Mouse (Mus musculus): ENCODE data around the gene Gm15319. TPM values are rescaled to one million over a fixed set of nuclear protein-coding genes. Genes with fewer than 3 reads are reported as not detected.
"Not testable (repeated sequence)": the region's sequence is repeated elsewhere in the genome, so short reads cannot be mapped to it uniquely, and the experiment has no call there.

Gm15319 gene
- 1 to 10 TPM in 1 of 26 experiments, under 1 TPM in 14, not detected in 11; 0.30 to 1.1 (median 0.47) TPM for total RNA-seq (2018; cell fraction: chromatin; rRNA removed)
- total RNA-seq (2018; cell fraction: cytosol; rRNA removed) = not detected
- total RNA-seq (2018; cell fraction: nucleus; rRNA removed) = 1 to 10 TPM in 1 of 26 experiments, under 1 TPM in 6, not detected in 19; 0.17 to 1.1 (median 0.33) TPM
- polyA plus RNA-seq (2018) = not detected in 3 replicates

GRCm38 (mm10) chr8:20363110-20363509 lies at the start of gene Gm15319:
Gene Gm15319, minus strand, starts transcription at chr8:20363210.
- not testable (repeated sequence) for H3K4me3 ChIP-seq (ENCODE audit: inconsistent target); H3K79me2 ChIP-seq (ENCODE audit: inconsistent target); H3K27ac ChIP-seq; H3K36me3 ChIP-seq (ENCODE audit: inconsistent target)
- WGBS (ENCODE audit: missing documents) = no CpG with 5 or more reads among the region's 2 CpGs

- WGBS (ENCODE audit: missing documents) = no CpG with 5 or more reads among the region's 3 CpGs
- not testable (repeated sequence) for H3K36me3 ChIP-seq (ENCODE audit: inconsistent target); H3K4me3 ChIP-seq (ENCODE audit: inconsistent target); H3K27ac ChIP-seq; H3K79me2 ChIP-seq (ENCODE audit: inconsistent target)
Measured at GRCm38 (mm10) chr8:20410355-20410754, 47.3 kb upstream of the Gm15319 start.

DNA sequence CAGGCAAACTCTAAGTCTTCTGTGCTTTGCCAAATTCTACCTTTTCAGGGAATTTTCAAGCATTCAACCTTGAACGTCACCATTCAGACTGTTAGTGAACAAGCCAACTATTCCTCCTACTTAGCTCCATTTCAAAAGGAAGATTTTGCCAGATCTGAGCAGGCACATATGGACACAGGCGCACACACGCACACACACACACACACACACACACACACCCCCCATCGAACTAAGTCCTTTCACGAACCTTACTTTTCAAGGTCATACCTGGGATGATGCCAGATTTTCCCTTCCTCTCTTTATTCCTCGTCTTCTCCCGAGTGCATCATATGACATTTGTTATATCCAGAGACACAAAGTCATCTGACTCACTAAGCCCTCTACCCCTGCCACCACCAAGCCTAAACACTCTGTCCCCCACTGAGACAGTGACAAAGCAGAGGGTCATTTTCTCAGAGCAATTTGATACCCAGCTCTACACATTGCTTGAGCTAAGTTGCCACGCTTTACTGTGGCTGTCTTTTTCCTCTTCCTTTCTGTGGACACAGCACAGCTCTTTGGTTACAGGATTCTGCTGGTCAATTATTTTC lies 45.5 kb upstream of the Gm15319 start:
- not testable (repeated sequence) for H3K36me3 ChIP-seq (ENCODE audit: inconsistent target); H3K27ac ChIP-seq; H3K79me2 ChIP-seq (ENCODE audit: inconsistent target); H3K4me3 ChIP-seq (ENCODE audit: inconsistent target)
- WGBS (ENCODE audit: missing documents) = 90% methylated on average over 3 of the region's 8 CpGs

DNA sequence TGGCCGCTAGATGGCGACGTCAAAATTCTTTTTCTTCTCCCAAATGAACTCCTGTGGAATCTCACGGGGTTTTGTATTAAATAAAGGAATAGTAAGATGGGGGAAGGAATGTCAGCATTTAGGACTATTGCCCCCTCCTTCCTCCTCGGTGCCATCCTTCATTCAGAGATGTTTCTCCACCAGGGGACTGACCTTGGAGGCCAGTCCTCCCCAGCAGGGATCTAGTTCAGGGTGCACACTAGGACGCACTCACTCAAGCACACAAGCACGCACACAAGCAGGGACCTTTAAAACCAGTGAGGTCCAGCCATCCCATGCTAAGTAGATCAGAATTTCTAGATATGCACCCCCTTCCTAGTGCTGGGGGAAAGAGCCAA lies 26.3 kb upstream of the Gm15319 start:
- not testable (repeated sequence) for H3K79me2 ChIP-seq (ENCODE audit: inconsistent target); H3K27ac ChIP-seq; H3K4me3 ChIP-seq (ENCODE audit: inconsistent target); H3K36me3 ChIP-seq (ENCODE audit: inconsistent target)
- WGBS (ENCODE audit: missing documents) = 9% methylated on average over 2 of the region's 7 CpGs

DNA sequence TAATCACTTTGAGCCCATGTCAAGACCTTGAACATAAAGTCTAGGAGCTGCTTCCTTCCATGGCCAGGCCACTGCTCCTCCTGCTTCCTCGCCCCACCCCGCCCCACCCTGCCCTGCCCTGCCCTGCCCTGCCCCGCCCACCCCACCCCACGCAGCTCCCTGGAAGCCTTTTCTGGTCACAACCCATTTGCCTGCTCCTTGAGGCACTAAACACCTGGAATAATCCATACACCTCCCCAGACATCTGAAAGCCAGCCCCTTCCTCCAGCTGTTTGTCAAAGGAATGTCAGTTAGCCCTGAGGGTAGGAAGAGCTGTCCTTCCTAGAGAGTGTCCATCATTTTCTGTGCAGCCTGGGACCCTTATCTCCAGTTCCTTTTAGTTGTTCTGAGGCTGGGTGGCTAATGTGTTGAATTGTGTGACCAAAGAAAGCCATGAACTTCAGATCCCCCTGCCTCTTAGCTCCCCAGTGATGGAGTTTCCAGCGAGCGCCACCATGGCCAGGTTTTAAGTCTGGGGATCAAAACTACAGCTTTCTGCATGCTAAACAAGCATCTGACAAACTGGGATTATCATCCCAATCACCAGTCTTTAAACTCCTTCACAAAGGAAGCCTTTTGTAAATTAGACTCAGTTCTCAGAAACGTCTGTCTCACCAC lies 25.8 kb upstream of the Gm15319 start:
- H3K36me3 ChIP-seq (ENCODE audit: inconsistent target); H3K27ac ChIP-seq; H3K4me3 ChIP-seq (ENCODE audit: inconsistent target); H3K79me2 ChIP-seq (ENCODE audit: inconsistent target): not testable (repeated sequence)
- no CpG with 5 or more reads among the region's 7 CpGs for WGBS (ENCODE audit: missing documents)

DNA sequence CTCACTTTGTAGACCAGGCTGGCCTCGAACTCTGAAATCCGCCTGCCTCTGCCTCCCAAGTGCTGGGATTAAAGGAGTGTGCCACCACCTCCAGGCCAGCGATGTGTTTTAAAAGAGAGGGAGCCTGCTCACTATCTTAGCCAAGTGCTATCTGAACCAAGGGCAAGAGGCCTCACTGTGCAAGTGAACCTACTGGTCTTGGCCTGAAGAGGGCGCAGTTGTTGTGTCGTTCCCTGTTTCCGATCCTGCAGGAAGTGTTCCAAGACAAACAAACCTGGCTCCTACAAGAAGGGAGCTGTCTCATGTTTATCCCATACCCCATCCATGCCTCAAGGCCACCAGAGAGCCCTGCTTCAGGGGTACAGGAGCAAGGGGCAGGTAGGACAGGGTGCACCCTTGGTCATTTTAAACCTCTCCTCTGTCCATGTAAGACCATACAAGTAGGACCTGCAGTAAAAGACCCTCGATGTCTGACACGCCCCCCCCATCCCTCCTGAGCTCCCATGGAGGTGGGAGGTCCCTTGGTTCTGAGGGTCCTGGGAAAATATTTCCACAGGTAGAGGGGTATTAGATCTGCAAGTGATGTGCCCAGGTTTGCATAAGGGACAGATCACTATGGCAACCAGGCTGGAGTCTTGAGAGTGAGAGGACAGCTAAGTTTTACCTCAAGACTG lies 24.2 kb upstream of the Gm15319 start:
- not testable (repeated sequence) for H3K36me3 ChIP-seq (ENCODE audit: inconsistent target); H3K4me3 ChIP-seq (ENCODE audit: inconsistent target); H3K79me2 ChIP-seq (ENCODE audit: inconsistent target); H3K27ac ChIP-seq
- WGBS (ENCODE audit: missing documents) = 75% methylated on average over 2 of the region's 8 CpGs

DNA sequence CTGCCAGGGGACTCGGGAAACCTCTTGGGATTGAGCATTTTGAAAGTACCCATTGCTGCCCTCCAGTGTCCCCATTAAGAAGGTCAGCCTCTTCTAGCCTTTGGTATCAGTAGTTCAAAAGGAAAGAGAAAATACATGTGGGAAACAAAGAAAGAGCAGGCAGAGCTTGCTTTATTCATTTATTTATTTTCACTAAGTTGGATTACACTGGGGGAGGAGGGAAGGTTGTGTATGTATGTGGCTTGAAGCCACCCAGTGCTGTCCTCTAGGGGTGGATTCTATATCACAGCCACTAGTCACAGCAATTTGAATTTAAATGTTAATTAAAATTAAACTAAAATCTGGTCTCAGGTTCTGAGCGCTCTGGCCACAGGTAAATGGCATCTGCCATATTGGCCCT lies 22.0 kb upstream of the Gm15319 start:
- no CpG with 5 or more reads among the region's 2 CpGs for WGBS (ENCODE audit: missing documents)

GRCm38 (mm10) chr8:20384131-20384530 lies 21.1 kb upstream of the Gm15319 start:
- not testable (repeated sequence) for H3K36me3 ChIP-seq (ENCODE audit: inconsistent target); H3K27ac ChIP-seq; H3K79me2 ChIP-seq (ENCODE audit: inconsistent target); H3K4me3 ChIP-seq (ENCODE audit: inconsistent target)
- 93% methylated on average over 3 of the region's 9 CpGs for WGBS (ENCODE audit: missing documents)

More for the DNA sequence above, 22.0 kb upstream of the Gm15319 start:
- not testable (repeated sequence) for H3K36me3 ChIP-seq (ENCODE audit: inconsistent target); H3K27ac ChIP-seq; H3K4me3 ChIP-seq (ENCODE audit: inconsistent target); H3K79me2 ChIP-seq (ENCODE audit: inconsistent target)

DNA sequence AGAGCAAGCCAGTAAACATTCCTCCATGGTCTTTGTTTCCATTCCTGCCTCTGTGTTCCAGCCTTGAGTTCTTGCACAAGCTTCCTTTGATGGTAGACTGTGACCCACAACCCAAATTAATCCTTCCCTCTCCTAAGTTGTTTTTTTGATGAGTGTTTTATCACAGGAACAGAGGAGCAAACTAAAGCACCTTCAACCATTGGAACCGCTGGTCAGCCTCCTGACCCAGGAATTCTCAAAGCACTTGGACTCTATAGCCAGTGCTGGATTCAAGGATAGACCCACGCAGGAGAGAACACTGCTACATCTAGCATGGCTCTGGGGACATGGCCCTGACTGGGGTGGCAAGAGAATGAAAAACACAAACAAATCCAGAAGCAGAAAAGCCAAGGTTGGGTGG lies 19.1 kb upstream of the Gm15319 start:
- WGBS (ENCODE audit: missing documents) = 83% methylated on average over 1 of the region's 2 CpGs
- not testable (repeated sequence) for H3K4me3 ChIP-seq (ENCODE audit: inconsistent target); H3K27ac ChIP-seq; H3K79me2 ChIP-seq (ENCODE audit: inconsistent target); H3K36me3 ChIP-seq (ENCODE audit: inconsistent target)

DNA sequence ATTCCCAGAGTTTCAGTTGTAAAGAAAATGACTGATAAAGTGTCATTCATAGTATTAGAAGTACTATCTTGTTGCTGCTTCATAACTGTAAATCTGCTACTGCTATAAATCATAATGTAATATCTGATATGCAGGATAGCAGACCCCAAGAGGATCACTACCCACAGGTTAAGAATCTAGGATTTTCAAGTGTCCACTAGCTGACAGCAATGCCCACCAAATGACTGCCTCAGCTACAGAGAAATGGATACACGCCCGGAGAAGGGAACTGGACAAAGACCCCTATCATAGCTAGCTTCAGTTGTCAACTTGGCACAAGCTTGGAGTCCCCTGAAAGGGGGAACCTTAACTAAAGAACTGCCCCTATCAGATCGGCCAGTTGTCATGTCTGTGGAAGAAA lies 18.6 kb upstream of the Gm15319 start:
- not testable (repeated sequence) for H3K79me2 ChIP-seq (ENCODE audit: inconsistent target); H3K27ac ChIP-seq; H3K36me3 ChIP-seq (ENCODE audit: inconsistent target); H3K4me3 ChIP-seq (ENCODE audit: inconsistent target)
- WGBS (ENCODE audit: missing documents) = no CpG with 5 or more reads among the region's 3 CpGs

- not testable (repeated sequence) for H3K27ac ChIP-seq; H3K36me3 ChIP-seq (ENCODE audit: inconsistent target); H3K4me3 ChIP-seq (ENCODE audit: inconsistent target); H3K79me2 ChIP-seq (ENCODE audit: inconsistent target)
- WGBS (ENCODE audit: missing documents) = no CpG with 5 or more reads among the region's 5 CpGs
Measured at GRCm38 (mm10) chr8:20381239-20381620, 18.2 kb upstream of the Gm15319 start.

DNA sequence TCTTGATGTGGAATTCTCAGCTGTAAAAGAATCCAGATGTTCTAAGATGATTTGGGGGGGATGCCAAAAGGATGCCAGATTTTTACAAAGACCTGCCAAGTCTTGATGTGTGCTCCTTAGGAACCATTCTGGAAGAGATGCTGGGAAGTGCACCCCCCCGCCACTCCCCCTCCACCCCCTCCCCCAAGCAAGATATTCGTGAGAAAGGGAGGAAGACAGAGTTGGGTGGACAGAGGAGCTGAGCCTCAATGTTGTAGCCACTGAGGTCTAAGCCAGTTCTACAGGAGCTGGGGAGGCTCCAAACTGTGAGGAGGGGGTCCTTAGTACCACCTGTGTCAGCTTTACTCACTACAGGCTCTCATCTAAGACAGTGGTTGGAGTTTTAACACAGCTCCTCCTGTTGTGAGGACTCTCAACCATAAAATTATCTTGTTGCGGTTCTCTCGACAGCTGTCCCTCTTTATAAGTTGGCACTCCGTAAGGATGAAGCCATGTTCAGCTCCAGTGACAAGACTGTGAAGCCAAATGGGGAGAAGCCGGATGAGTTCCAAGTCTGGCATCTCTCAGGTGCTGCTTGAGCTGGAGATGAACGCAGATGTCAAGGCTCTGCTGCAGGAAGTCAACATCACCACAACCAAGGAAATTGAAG lies 17.7 kb upstream of the Gm15319 start:
- H3K27ac ChIP-seq; H3K36me3 ChIP-seq (ENCODE audit: inconsistent target); H3K79me2 ChIP-seq (ENCODE audit: inconsistent target); H3K4me3 ChIP-seq (ENCODE audit: inconsistent target): not testable (repeated sequence)
- WGBS (ENCODE audit: missing documents) = 92% methylated on average over 7 of the region's 7 CpGs

DNA sequence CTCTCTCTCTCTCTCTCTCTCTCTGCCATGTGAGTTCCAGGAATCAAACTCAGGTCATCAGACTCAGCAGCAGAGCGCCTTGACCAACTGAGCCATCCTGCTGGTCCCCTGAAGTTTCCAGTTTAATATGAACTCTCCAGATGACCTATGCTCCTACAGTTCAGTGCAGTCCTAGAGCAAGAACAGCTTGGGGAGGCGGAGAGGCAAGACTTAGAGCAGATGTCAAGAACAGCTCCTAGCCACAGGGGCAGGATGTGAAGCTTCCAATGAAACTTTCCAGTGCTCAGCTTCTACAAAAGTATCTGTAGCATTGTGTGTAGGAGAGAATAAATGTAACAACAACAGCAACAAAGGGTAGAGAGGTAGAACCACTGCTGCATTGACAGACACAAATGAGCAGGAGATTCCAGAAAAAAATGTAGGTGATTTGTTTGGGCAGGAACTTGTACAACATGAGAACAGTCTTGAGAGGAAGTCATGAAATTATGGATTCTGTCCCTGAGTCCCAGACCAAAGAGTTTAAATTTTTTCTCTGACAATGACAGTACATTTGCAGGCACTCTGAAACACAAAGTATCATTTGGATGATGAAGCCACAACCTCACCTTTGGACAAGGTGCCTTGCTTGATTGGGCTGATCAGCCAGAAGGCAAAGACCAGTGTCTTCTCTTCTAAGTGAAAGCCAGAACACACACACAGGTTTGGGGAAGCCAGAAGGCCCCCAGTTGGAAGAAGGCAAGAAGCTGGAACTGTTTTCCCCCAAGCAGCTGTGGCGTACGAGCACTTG lies 16.8 kb upstream of the Gm15319 start:
- not testable (repeated sequence) for H3K27ac ChIP-seq; H3K79me2 ChIP-seq (ENCODE audit: inconsistent target); H3K36me3 ChIP-seq (ENCODE audit: inconsistent target); H3K4me3 ChIP-seq (ENCODE audit: inconsistent target)
- WGBS (ENCODE audit: missing documents) = no CpG with 5 or more reads among the region's 4 CpGs

- WGBS (ENCODE audit: missing documents) = 78% methylated on average over 2 of the region's 8 CpGs
- not testable (repeated sequence) for H3K79me2 ChIP-seq (ENCODE audit: inconsistent target); H3K27ac ChIP-seq; H3K36me3 ChIP-seq (ENCODE audit: inconsistent target); H3K4me3 ChIP-seq (ENCODE audit: inconsistent target)
Measured at GRCm38 (mm10) chr8:20378786-20379649, 16.0 kb upstream of the Gm15319 start.
